Mouse (Mus musculus): ENCODE data around the gene Pidd1.

Pidd1 gene

GRCm38 (mm10) chr7:141435856-141436522 is 7.8 kb downstream of the Pidd1 start:
- no peak for DNase-seq (ENCODE audit: low spot score)

- peak; percentile 58 for DNase-seq (ENCODE audit: low spot score)
Observed at GRCm38 (mm10) chr7:141435129-141435855, 8.5 kb downstream of the Pidd1 start.

- DNase-seq (ENCODE audit: low spot score): no peak
Observed at GRCm38 (mm10) chr7:141434464-141434863, 9.4 kb downstream of the Pidd1 start.

GRCm38 (mm10) chr7:141433517-141434400 is 10.1 kb downstream of the Pidd1 start:
- DNase-seq (ENCODE audit: low spot score): no peak

GRCm38 (mm10) chr7:141432741-141433516 is 10.9 kb downstream of the Pidd1 start:
- no peak for DNase-seq (ENCODE audit: low spot score)

GRCm38 (mm10) chr7:141432186-141432611 is 11.6 kb downstream of the Pidd1 start:
- no peak for DNase-seq (ENCODE audit: low spot score)

- no peak for DNase-seq (ENCODE audit: low spot score)
Observed at GRCm38 (mm10) chr7:141431434-141432185, 12.2 kb downstream of the Pidd1 start.

- DNase-seq (ENCODE audit: low spot score): no peak
Observed at GRCm38 (mm10) chr7:141430585-141431240, 13.1 kb downstream of the Pidd1 start.

GRCm38 (mm10) chr7:141429840-141430584 is 13.8 kb downstream of the Pidd1 start:
- no peak for DNase-seq (ENCODE audit: low spot score)

GRCm38 (mm10) chr7:141429310-141429709 is 14.5 kb downstream of the Pidd1 start, which contains the start of gene Cend1:
TSS of gene Cend1 (minus strand) at chr7:141429491.
- no peak for DNase-seq (ENCODE audit: low spot score)

GRCm38 (mm10) chr7:141428701-141429100 is 15.1 kb downstream of the Pidd1 start:
- no peak for DNase-seq (ENCODE audit: low spot score)

GRCm38 (mm10) chr7:141426948-141427730 is 16.7 kb downstream of the Pidd1 start:
- DNase-seq (ENCODE audit: low spot score): no peak

GRCm38 (mm10) chr7:141423811-141424210 is 20.0 kb downstream of the Pidd1 start:
- DNase-seq (ENCODE audit: low spot score): no peak

- DNase-seq (ENCODE audit: low spot score): no peak
Observed at GRCm38 (mm10) chr7:141420030-141420702, 23.7 kb downstream of the Pidd1 start.

- DNase-seq (ENCODE audit: low spot score): no peak
Observed at GRCm38 (mm10) chr7:141418970-141419369, 24.9 kb downstream of the Pidd1 start.

GRCm38 (mm10) chr7:141417731-141418681 is 25.8 kb downstream of the Pidd1 start:
- DNase-seq (ENCODE audit: low spot score): no peak

All from T-cell, adult 2 months (primary cell).